Mouse (Mus musculus) small intestine, adult 2 months (tissue): ENCODE measurements at regions not wholly inside any gene's neighbourhood (a gene's known extent, or its start where the extent isn't known, plus 50 kb on each side); places are given as distances from the start of the nearest gene placed in this dataset.

Experiments used
- CTCF ChIP-seq: fragments of 200-500 bp; IDR thresholded peaks from 2 replicates; pipeline ENCODE4 v1.5.1; 2012; ENCODE audit warnings: low read depth, mild to moderate bottlenecking, control low read depth, inconsistent platforms, low read length, moderate library complexity, mixed read lengths; ENCODE audit not compliant: insufficient replicate concordance, insufficient read length; ENCODE audit errors: extremely low read depth
- POLR2A ChIP-seq: fragments of 200-500 bp; IDR thresholded peaks from 2 replicates; pipeline ENCODE4 v1.6.1; 2012; ENCODE audit warnings: low read depth, mild to moderate bottlenecking, control low read depth, inconsistent platforms, low read length, moderate library complexity

DNA sequence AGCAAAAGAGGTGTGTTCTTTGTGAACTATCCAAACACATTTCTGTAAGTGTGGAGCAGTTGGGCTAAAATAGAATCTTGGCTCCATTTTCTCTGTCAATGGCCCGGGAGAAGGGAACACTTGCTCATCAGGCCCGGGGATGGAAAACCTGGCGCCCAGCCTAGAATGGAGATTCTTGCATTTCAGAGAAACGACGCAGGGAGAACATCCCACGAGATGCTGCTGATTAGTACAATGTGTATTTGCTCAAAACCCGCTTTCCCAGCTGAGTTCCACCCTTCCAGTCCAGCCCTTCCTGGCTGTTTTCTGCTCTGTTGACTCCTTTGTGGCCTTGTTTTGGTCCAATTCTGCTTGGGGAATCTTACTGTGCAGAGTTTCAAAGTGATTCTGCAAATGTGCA lies 188.0 kb upstream of the Tapt1 start:
- TF ChIP-seq POLR2A, result no peak
- no peak for TF ChIP-seq CTCF
